Mouse (Mus musculus) neutrophil, adult 5-6 weeks (primary cell): ENCODE results near the gene Cep57. TPM values are rescaled to one million over a fixed set of nuclear protein-coding genes. Genes with fewer than 3 reads are reported as not detected.

Experiments
- ATAC-seq: fragments of 151-379, 151-347 bp; 2 replicates; pipeline ENCODE4 v1.8.0; 2017; ENCODE audit warnings: mild to moderate bottlenecking, moderate TSS enrichment; ENCODE audit not compliant: insufficient number of reproducible peaks, poor library complexity, low FRiP score, severe bottlenecking; ENCODE audit errors: extremely low read depth
- total RNA-seq: library from RNA; stranded (forward); fragments of 200-1000 nt; gene quantifications from 2 replicates; pipeline ENCODE4 v1.2.3, GENCODE M21; 2017

The Cep57 gene
- total RNA-seq: 70.3 and 78.2 TPM in 2 replicates

DNA sequence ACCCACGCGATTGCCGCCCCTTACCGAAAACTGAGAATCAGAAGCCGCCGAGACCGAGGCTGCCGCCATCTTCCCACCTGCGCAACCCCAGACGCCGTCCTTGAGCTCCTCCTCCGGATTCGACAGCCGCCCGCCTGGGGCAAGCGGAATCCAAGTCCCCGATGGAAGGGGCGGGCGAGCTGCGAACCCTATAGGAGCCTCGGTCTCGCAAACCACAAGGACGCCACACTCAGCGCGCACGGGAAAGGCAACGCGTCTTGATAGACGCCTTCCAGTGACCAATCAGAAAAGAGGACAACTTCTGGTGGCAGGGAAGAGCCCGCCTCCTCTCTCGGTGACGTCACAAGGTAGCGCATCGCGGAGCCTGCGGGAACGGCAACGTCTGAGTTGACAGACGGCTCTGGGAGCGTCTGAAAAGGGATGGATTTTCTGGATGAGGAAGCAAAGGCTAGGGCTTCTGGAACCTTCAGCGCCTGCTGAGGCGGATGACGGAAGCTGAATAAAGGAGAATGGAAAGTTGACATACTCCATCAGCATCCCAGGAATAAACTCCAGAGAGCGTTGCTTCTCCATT is at the start of gene Cep57:
Gene Cep57 (minus strand): TSS at position 276 of the 574 bp plus-strand sequence.
- ATAC-seq: peak; percentile 76

GRCm38 (mm10) chr9:13875340-13875739 is 48.4 kb upstream of the Cep57 start:
- ATAC-seq: no peak

DNA sequence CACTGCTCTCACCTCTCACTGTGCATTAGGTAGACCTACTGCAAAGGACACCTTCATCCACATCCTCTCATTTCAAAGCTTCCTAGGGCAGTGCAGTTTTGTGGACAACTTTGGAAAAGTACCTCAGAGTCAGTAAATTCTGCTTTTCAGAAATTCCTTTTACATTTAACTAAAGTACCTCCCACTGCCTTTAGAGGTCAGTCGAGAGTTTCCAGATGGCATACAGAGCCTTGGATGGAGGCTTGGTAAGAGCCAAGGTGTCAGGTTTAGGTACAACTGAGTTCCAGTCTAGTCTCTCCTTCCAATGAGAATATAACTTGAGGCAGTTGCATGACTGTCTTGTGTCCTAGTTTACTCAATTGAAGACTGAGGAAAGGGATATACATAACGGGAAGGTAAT is 47.5 kb upstream of the Cep57 start:
- ATAC-seq: no peak

- ATAC-seq: no peak
These were observed 44.7 kb upstream of the Cep57 start for GRCm38 (mm10) chr9:13871631-13872030.

GRCm38 (mm10) chr9:13867646-13868045 is 40.7 kb upstream of the Cep57 start:
- ATAC-seq: no peak

DNA sequence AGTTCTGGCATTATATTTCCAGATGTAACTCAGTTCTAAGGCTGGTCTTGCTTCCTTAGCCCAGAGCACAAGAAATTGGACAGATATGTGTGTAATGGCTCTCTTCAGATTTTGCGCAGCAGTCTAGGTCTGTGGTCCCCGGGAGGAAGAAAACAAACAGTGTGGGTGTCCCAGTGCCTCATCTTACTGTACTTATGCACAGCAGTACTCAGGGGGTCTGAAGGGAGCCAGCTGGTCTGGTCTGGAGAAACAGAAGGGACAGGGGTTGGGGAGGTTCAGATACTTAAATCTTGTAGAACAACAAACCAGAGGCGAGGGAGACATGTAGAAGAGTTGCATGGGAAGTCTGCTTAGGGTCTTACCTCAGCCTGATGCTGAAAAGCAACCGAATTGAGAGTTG is 29.9 kb upstream of the Cep57 start:
- no peak for ATAC-seq

DNA sequence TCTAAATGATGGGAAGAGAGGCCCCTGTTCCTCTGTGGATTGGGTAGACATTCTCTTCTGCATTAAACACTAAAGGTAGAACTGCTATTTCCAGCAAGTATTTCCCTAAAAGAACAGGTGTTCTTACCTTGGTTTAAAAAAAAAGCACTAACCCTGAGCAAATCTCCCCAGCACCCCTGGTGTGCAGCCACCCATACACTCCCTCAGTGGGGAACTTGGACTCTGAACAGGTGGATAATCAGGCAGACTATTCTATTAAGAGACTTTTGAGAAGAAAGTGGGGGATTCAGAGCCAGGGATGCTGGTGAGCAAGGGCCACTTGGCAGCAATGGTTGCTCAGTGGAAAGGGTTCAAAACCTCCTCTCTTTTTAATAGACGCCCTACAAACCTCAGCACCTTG is 29.3 kb upstream of the Cep57 start:
- ATAC-seq: no peak

GRCm38 (mm10) chr9:13853876-13854275 is 27.0 kb upstream of the Cep57 start:
- no peak for ATAC-seq

- peak; percentile 55; the same call in 1 of the 2 replicates for ATAC-seq
These were observed 21.9 kb upstream of the Cep57 start for GRCm38 (mm10) chr9:13848481-13849480.

GRCm38 (mm10) chr9:13847591-13847990 is 20.7 kb upstream of the Cep57 start:
- no peak for ATAC-seq

- ATAC-seq: 0 out of 2 replicates have a peak, but pooled peaks have one; percentile 37
These were observed 9.8 kb upstream of the Cep57 start for GRCm38 (mm10) chr9:13836726-13837125.

GRCm38 (mm10) chr9:13835256-13835655 is 8.3 kb upstream of the Cep57 start:
- ATAC-seq: peak; percentile 90

- ATAC-seq: no peak
These were observed 1.2 kb upstream of the Cep57 start for GRCm38 (mm10) chr9:13828087-13828441.

- ATAC-seq: peak; percentile 83
These were observed 639 bp upstream of the Cep57 start, which contains the start of gene Fam76b for GRCm38 (mm10) chr9:13827406-13828086. TSS of gene Fam76b (plus strand) at chr9:13827716.

- ATAC-seq: no peak; the same call in 1 of the 2 replicates
These were observed 509 bp downstream of the Cep57 start for GRCm38 (mm10) chr9:13826391-13826805.

DNA sequence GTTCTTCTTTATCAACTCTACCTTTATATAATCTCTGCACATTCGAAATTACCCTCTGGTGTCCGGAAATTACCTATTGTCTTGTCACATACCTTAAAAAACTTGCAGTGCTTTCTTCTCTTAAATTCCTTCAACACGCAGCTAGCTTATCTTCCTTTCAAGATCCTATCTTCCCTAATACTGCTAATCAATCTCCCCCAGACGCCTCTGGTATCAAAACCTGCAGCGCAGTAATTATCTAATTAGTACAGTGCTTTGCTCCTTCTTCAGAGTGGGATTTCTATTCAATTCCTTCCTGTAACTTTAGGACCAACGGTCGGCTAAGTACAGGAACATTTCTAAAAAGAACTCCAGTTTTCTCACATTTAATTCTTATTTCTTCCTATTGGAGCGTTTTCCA is 1.0 kb downstream of the Cep57 start:
- ATAC-seq: no peak

- ATAC-seq: no peak
These were observed 6.1 kb downstream of the Cep57 start for GRCm38 (mm10) chr9:13820774-13821173.

DNA sequence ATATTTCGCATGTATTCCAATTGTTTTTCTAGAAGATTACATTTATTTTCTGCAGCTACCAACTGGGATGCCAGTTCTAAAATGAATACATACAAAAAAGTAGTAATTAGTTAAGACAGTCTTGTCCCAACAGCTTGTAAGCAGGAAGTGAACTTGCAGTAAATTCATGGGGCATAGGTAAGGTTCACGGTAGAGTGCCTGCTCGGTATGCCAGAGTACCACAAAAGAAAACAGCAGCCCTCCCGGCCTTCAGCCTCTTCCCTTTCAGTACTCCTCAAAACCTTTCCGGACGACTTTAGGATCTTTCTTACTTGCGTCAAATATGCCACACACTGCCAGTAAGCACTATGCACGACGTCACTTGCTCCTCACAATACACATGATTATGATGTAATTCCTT is 8.5 kb downstream of the Cep57 start:
- no peak for ATAC-seq

DNA sequence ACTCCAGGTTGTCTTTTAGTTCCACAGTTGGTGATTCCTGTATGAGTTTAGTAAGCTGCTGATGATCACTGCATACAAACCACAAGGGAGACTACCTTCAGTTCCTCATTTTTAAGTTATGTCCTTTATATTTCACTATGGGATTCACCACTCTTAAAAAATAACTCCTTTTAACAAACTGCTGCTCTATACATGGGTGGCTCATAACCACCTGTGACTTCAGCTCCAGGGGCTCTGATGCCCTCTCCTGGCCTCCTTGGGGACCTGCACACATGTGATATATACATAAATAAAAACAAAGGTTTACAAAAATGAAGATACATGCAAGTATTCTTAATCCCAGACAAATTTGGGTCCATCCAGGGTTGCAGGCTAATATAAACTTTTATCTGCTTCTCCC is 17.0 kb downstream of the Cep57 start:
- ATAC-seq: no peak

DNA sequence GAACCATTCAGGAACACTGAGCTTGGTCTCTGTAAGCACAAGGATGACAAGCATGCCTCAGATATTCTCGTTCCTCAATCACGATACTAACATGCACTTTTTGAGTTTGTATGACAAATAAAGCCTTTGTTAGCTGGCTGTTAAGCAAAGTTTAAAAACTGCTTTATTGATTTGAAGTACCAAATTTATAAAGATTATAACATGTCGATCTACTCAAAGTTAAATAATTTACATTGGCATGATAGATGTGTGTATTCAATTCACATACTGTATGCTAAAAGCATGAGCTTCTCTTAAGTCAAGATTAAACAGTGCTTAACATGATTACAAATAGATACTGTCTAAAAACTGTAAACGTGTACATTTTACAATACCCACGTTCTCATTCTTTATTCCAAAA is 19.2 kb downstream of the Cep57 start:
- no peak for ATAC-seq
